Mouse (Mus musculus): ENCODE results near the gene Ifitm10. TPM values are rescaled to one million over a fixed set of nuclear protein-coding genes. Genes with fewer than 3 reads are reported as not detected.
"Not testable (repeated sequence)": the region's sequence is repeated elsewhere in the genome, so short reads cannot be mapped to it uniquely, and the experiment has no call there.

The Ifitm10 gene
- polyA plus RNA-seq, 2 experiments = 2.0 to 2.4 TPM

DNA sequence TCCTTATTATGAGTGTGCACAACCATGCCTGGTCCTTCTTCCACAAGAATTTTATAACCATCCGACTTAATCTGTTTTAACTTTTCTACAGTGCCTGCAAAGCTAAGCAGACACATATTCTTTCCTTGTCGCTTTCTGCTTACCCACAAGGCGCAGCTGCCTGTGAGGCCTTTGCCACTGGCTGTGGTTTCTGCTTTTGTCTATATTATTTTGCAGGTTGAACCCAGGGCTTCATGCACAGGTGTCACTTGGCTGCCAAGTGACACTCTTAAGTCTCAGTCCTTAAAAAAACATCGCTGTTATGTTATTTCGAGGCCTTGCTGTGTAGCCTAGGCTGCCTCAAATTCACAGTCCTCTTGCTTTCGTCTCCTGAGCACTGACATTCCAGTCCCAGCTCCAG, 50.9 kb downstream of the Ifitm10 start:
- no peak overlapping the region for H3K27ac ChIP-seq (replicated peaks; ENCODE audit: low read depth, low read length)
- no peak for TF ChIP-seq POLR2A (IDR thresholded peaks at IDR 0.05; ENCODE audit: borderline replicate concordance, extremely low read depth, insufficient read depth, insufficient read length)
- 81% methylated on average over 6 of the region's 6 CpGs for WGBS

DNA sequence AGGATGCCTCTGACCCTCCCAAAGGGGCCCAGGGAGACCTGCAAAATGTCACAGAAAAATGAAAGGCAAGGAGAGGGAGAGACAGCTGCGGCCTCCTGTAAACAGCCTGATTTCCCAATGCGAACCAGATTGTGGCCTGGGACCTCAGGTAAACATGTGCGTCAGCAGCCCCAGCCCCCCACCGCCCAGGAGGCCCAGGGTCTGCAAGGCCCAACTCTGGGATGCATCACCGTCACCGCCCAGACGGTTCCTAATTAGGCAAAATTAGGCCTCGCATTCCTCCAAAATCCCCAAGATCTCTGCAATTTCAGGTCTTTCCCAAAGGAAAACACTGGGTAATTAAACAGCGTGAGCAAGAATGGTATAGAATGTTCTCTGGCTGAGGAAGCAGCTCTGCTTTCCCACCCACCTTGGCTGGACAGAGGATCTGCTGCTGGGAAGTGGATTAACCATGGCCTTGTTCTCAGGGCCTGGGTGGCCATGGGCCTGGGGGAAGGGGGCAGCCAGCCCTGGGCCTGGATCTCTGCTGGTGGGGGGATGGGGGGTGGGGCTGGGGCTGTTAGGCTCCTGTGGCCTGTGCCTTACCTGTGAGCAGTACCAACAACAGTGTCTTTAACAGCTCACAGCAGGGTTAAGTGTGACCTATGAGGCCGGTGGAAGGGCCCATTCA, 51.8 kb downstream of the Ifitm10 start:
- DNase-seq (ENCODE audit: low spot score); H3K4me3 ChIP-seq (replicated peaks; ENCODE audit: low read length); H3K9me3 ChIP-seq (ENCODE audit: control insufficient read depth, low read length); H3K36me3 ChIP-seq (ENCODE audit: control insufficient read depth, insufficient read depth, low read length); H3K4me1 ChIP-seq (ENCODE audit: control insufficient read depth, insufficient read depth, low read length); ATAC-seq (ENCODE audit: low FRiP score, low read depth); H3K27me3 ChIP-seq (ENCODE audit: control insufficient read depth, insufficient read depth, low read length); H3K4me2 ChIP-seq (replicated peaks; ENCODE audit: low read depth, low read length, severe bottlenecking); H3K9ac ChIP-seq (ENCODE audit: low read depth, low read length, severe bottlenecking): not testable (repeated sequence)
- 0 out of 2 replicates have a peak overlapping the region, but pooled peaks have one; percentile 26 for H3K27ac ChIP-seq (replicated peaks; ENCODE audit: low read depth, low read length)
- WGBS = 18% methylated on average over 3 of the region's 10 CpGs

More for the DNA sequence above, 50.9 kb downstream of the Ifitm10 start:
- H3K36me3 ChIP-seq (ENCODE audit: control insufficient read depth, insufficient read depth, low read length) = no peaks in the 10 kb centered on the region
- no peak overlapping the region for H3K4me2 ChIP-seq (replicated peaks; ENCODE audit: low read depth, low read length, severe bottlenecking)
- H3K9me3 ChIP-seq (ENCODE audit: control insufficient read depth, low read length) = no peaks in the 10 kb centered on the region
- H3K9ac ChIP-seq (ENCODE audit: low read depth, low read length, severe bottlenecking) = no peak overlapping the region
- no peaks in the 10 kb centered on the region for H3K27me3 ChIP-seq (ENCODE audit: control insufficient read depth, insufficient read depth, low read length)
- no peak overlapping the region for H3K4me3 ChIP-seq (replicated peaks; ENCODE audit: low read length)
- no peak for ATAC-seq (ENCODE audit: low FRiP score, low read depth)
- no peak for DNase-seq (ENCODE audit: low spot score)
- H3K4me1 ChIP-seq (ENCODE audit: control insufficient read depth, insufficient read depth, low read length) = peaks cover 4% of the 10 kb centered on the region; the same call in 1 of the 2 replicates

DNA sequence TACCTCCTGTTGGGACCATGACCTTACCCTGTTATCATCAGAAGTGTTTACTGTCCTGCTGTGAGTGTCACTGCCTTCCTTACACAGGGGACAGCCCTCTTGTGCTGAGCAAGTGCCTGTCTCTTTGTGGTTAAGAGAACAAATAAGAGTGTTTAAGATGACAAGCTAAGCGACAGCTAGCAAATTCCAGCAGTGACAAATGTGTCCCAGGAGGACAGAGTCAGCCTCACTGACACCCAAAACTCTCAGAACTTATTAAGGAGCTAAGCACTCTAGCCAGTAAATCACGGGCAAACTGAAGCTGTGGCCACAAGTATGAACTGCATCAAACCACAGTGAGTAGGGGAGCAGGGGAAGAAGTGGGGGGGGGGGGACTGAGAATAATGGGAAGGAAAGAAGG, 52.6 kb downstream of the Ifitm10 start:
- no peak for DNase-seq (ENCODE audit: low spot score)
- 16% methylated on average over 2 of the region's 2 CpGs for WGBS
- no peak overlapping the region for H3K9ac ChIP-seq (ENCODE audit: low read depth, low read length, severe bottlenecking)

DNA sequence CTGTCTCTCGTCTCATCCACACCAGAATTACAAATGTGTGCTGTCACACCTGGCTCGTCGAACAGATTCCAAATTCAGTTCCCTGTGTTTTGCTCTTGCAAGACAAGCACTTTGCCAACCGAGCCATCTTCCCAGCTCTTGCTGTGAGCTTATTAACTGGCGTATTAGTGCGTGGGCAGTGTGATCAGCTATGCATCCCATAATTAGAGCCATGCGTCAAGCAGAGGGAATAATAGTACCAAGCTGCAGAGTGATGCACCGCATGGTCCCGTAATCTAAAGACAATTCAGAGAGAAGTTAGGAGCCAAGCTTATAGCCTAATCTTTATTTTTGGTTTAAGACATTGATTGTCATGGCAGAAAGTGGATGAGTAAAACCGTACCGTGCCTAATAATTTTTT, 54.4 kb downstream of the Ifitm10 start:
- Histone ChIP-seq H3K9ac (ENCODE audit: low read depth, low read length, severe bottlenecking) (no peak overlapping the region), H3K27me3 (ENCODE audit: control insufficient read depth, insufficient read depth, low read length) (no peaks in the 10 kb centered on the region), H3K36me3 (ENCODE audit: control insufficient read depth, insufficient read depth, low read length) (no peaks in the 10 kb centered on the region), H3K4me2 (replicated peaks; ENCODE audit: low read depth, low read length, severe bottlenecking) (no peak overlapping the region), H3K4me3 (replicated peaks; ENCODE audit: low read length) (no peak overlapping the region), H3K4me1 (ENCODE audit: control insufficient read depth, insufficient read depth, low read length) (peaks cover 10% of the 10 kb centered on the region; the same call in 1 of the 2 replicates), H3K27ac (replicated peaks; ENCODE audit: low read depth, low read length) (no peak overlapping the region), H3K9me3 (ENCODE audit: control insufficient read depth, low read length) (no peaks in the 10 kb centered on the region)
- TF ChIP-seq POLR2A (IDR thresholded peaks at IDR 0.05; ENCODE audit: borderline replicate concordance, extremely low read depth, insufficient read depth, insufficient read length) = no peak
- 73% methylated on average over 11 of the region's 11 CpGs for WGBS
- ATAC-seq (ENCODE audit: low FRiP score, low read depth) = no peak
- DNase-seq (ENCODE audit: low spot score) = no peak

More for the DNA sequence above, 52.6 kb downstream of the Ifitm10 start:
- Histone ChIP-seq H3K4me2 (replicated peaks; ENCODE audit: low read depth, low read length, severe bottlenecking) (no peak overlapping the region), H3K27ac (replicated peaks; ENCODE audit: low read depth, low read length) (0 out of 2 replicates have a peak overlapping the region, but pooled peaks have one; percentile 13), H3K36me3 (ENCODE audit: control insufficient read depth, insufficient read depth, low read length) (no peaks in the 10 kb centered on the region), H3K27me3 (ENCODE audit: control insufficient read depth, insufficient read depth, low read length) (no peaks in the 10 kb centered on the region), H3K9me3 (ENCODE audit: control insufficient read depth, low read length) (no peaks in the 10 kb centered on the region), H3K4me1 (ENCODE audit: control insufficient read depth, insufficient read depth, low read length) (peaks cover 10% of the 10 kb centered on the region; the same call in 1 of the 2 replicates), H3K4me3 (replicated peaks; ENCODE audit: low read length) (no peak overlapping the region)
- no peak for ATAC-seq (ENCODE audit: low FRiP score, low read depth)
- no peak for TF ChIP-seq POLR2A (IDR thresholded peaks at IDR 0.05; ENCODE audit: borderline replicate concordance, extremely low read depth, insufficient read depth, insufficient read length)

DNA sequence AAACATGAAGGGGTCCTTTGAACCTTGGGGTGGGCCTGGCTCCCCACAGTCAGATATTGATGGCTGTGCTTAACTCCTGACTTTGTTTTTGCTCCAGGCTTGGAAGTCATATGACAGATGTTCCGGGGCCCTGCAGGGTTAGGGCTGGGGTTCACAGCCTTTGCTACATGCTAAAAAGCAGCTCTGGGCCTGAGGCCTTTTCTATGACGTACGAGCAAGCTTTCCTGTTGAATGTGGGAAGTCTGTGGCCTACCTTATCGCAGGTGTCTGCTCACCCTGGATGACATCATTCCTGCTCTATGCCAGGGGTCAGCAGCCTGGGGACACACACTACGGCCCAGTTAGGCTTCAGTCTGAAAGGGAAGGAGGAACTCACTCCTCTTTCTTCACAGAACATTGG, 56.3 kb downstream of the Ifitm10 start:
- DNase-seq (ENCODE audit: low spot score) (no peak), ATAC-seq (ENCODE audit: low FRiP score, low read depth) (no peak)
- H3K9me3 ChIP-seq (ENCODE audit: control insufficient read depth, low read length) = no peaks in the 10 kb centered on the region
- H3K4me3 ChIP-seq (replicated peaks; ENCODE audit: low read length) = no peak overlapping the region
- no peaks in the 10 kb centered on the region for H3K27me3 ChIP-seq (ENCODE audit: control insufficient read depth, insufficient read depth, low read length)
- peaks cover 10% of the 10 kb centered on the region; the same call in 1 of the 2 replicates for H3K4me1 ChIP-seq (ENCODE audit: control insufficient read depth, insufficient read depth, low read length)
- no peak overlapping the region for H3K4me2 ChIP-seq (replicated peaks; ENCODE audit: low read depth, low read length, severe bottlenecking)
- 57% methylated on average over 5 of the region's 5 CpGs for WGBS
- H3K36me3 ChIP-seq (ENCODE audit: control insufficient read depth, insufficient read depth, low read length) = no peaks in the 10 kb centered on the region
- H3K27ac ChIP-seq (replicated peaks; ENCODE audit: low read depth, low read length) = no peak overlapping the region
- H3K9ac ChIP-seq (ENCODE audit: low read depth, low read length, severe bottlenecking) = no peak overlapping the region
- TF ChIP-seq POLR2A (IDR thresholded peaks at IDR 0.05; ENCODE audit: borderline replicate concordance, extremely low read depth, insufficient read depth, insufficient read length) = no peak
